Mouse (Mus musculus) T-cell, adult 2 months (primary cell): ENCODE data around the gene Atp6v0a4.

ENCODE experiments used
- DNase-seq: peaks from one replicate; pipeline ENCODE4 v3.0.0; 2022; ENCODE audit warnings: low spot score

Gene Atp6v0a4

GRCm38 (mm10) chr6:38124882-38125281 is 496 bp upstream of the Atp6v0a4 start:
- no peak for DNase-seq

GRCm38 (mm10) chr6:38123471-38124206 is 747 bp downstream of the Atp6v0a4 start:
- DNase-seq, result no peak

- no peak for DNase-seq
These were observed 1.6 kb downstream of the Atp6v0a4 start for GRCm38 (mm10) chr6:38122791-38123190.

GRCm38 (mm10) chr6:38121843-38122242 is 2.5 kb downstream of the Atp6v0a4 start:
- no peak for DNase-seq

- DNase-seq, result peak; percentile 76
These were observed 3.6 kb downstream of the Atp6v0a4 start for GRCm38 (mm10) chr6:38120681-38121371.

GRCm38 (mm10) chr6:38118341-38118740 is 6.0 kb downstream of the Atp6v0a4 start:
- no peak for DNase-seq

GRCm38 (mm10) chr6:38116107-38116770 is 8.1 kb downstream of the Atp6v0a4 start:
- DNase-seq, result no peak

- DNase-seq, result no peak
These were observed 13.5 kb downstream of the Atp6v0a4 start for GRCm38 (mm10) chr6:38110859-38111258.

- no peak for DNase-seq
These were observed 14.5 kb downstream of the Atp6v0a4 start for GRCm38 (mm10) chr6:38109871-38110270.

- no peak for DNase-seq
These were observed 15.1 kb downstream of the Atp6v0a4 start, which contains the start of gene Tmem213 for GRCm38 (mm10) chr6:38109160-38109795. Gene Tmem213, plus strand, starts transcription at chr6:38109255.

GRCm38 (mm10) chr6:38108449-38108848 is 15.9 kb downstream of the Atp6v0a4 start:
- DNase-seq, result no peak

GRCm38 (mm10) chr6:38105924-38106323 is 18.5 kb downstream of the Atp6v0a4 start:
- DNase-seq, result no peak

- DNase-seq, result no peak
These were observed 20.6 kb downstream of the Atp6v0a4 start for GRCm38 (mm10) chr6:38103775-38104174.

- no peak for DNase-seq
These were observed 22.1 kb downstream of the Atp6v0a4 start for GRCm38 (mm10) chr6:38102216-38102795.

GRCm38 (mm10) chr6:38096961-38097370 is 27.4 kb downstream of the Atp6v0a4 start:
- no peak for DNase-seq

- DNase-seq, result no peak
These were observed 29.7 kb downstream of the Atp6v0a4 start for GRCm38 (mm10) chr6:38094701-38095100.

GRCm38 (mm10) chr6:38092539-38092938 is 31.8 kb downstream of the Atp6v0a4 start:
- no peak for DNase-seq

- no peak for DNase-seq
These were observed 37.0 kb downstream of the Atp6v0a4 start for GRCm38 (mm10) chr6:38087242-38088026.

GRCm38 (mm10) chr6:38083204-38083603 is 41.2 kb downstream of the Atp6v0a4 start:
- DNase-seq, result no peak

- DNase-seq, result no peak
These were observed 42.6 kb downstream of the Atp6v0a4 start for GRCm38 (mm10) chr6:38081727-38082341.

- no peak for DNase-seq
These were observed 44.0 kb downstream of the Atp6v0a4 start for GRCm38 (mm10) chr6:38080364-38080763.
